Mouse (Mus musculus) gastrocnemius, postnatal 10 days (tissue): ENCODE results near the gene 4930402H24Rik. TPM values are rescaled to one million over a fixed set of nuclear protein-coding genes. Genes with fewer than 3 reads are reported as not detected.

ENCODE experiments used
- DNase-seq: peaks from one replicate; pipeline ENCODE4 v3.0.0; 2021; ENCODE audit warnings: mixed read lengths
- total RNA-seq, 2 experiments: library from RNA; stranded (reverse); gene quantifications; 2 replicates each; pipeline ENCODE4 v1.2.3; 2021

4930402H24Rik gene
- total RNA-seq, 2 experiments from 2014 or later: 10.1 to 12.8 TPM

GRCm38 (mm10) chr2:130730746-130731145 is 175.5 kb downstream of the 4930402H24Rik start:
- no peak for DNase-seq

- DNase-seq: no peak
These were observed 177.2 kb downstream of the 4930402H24Rik start for GRCm38 (mm10) chr2:130728906-130729585.

DNA sequence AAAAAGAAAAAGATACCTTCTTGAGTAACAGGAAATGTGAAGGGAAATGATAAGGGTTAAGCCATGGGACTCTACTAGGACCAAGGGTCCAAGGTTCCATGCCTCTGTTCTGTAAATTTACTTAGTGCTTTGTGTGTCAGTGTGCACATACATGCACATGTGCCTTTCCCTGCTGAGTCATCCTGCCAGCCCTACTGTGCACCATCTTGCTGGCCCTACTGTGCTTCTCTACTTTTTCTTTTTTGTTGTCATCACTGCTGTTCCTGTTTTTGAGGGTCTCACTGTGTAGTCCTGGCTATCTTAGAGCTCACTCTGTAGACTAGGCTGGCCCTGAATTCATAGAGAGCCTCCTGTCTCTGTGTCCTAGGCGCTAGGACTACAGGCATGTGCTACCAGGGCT is 178.5 kb downstream of the 4930402H24Rik start:
- DNase-seq: no peak

DNA sequence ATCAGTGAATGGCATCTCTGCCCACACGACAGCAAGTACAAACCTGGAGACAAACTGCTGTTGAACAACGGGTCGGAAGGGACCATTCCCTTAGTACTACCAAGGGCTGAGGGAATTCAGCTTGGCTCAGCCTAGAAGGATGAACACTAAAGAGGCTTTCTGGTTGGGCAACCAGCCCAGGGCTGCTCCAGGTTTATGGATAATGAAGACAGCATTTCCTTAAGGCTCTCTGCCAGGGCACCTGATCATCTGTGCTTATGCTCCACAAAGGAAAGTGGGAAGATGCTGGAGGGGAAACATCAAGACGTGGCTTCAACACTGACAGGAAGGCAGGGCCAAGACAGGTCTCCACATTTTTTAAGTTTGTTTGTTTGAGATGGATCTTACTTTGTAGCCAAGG is 181.8 kb downstream of the 4930402H24Rik start:
- DNase-seq: no peak

DNA sequence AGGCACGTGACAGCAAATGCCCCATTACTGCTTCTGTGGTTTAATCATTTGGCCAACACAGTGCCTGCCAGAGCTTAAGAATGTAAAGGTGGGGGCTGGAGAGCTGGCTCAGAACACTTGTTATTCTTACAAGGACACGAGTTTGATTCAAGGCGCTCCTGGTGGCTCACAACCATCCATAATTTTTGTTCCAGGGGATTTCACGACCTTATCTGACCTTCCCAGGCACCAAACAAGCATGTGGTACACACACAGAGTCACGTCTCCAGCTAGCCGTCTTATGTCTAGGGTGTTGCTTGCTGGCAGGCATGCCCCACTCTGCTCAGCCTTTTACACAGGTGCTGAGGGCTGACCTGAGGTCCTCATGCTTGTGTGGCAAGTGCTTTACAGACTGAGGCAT is 188.3 kb downstream of the 4930402H24Rik start:
- no peak for DNase-seq

- DNase-seq: no peak
These were observed 199.1 kb downstream of the 4930402H24Rik start for GRCm38 (mm10) chr2:130707057-130707456.

- no peak for DNase-seq
These were observed 199.6 kb downstream of the 4930402H24Rik start for GRCm38 (mm10) chr2:130706602-130707001.

GRCm38 (mm10) chr2:130705178-130705577 is 201.0 kb downstream of the 4930402H24Rik start:
- DNase-seq: no peak

DNA sequence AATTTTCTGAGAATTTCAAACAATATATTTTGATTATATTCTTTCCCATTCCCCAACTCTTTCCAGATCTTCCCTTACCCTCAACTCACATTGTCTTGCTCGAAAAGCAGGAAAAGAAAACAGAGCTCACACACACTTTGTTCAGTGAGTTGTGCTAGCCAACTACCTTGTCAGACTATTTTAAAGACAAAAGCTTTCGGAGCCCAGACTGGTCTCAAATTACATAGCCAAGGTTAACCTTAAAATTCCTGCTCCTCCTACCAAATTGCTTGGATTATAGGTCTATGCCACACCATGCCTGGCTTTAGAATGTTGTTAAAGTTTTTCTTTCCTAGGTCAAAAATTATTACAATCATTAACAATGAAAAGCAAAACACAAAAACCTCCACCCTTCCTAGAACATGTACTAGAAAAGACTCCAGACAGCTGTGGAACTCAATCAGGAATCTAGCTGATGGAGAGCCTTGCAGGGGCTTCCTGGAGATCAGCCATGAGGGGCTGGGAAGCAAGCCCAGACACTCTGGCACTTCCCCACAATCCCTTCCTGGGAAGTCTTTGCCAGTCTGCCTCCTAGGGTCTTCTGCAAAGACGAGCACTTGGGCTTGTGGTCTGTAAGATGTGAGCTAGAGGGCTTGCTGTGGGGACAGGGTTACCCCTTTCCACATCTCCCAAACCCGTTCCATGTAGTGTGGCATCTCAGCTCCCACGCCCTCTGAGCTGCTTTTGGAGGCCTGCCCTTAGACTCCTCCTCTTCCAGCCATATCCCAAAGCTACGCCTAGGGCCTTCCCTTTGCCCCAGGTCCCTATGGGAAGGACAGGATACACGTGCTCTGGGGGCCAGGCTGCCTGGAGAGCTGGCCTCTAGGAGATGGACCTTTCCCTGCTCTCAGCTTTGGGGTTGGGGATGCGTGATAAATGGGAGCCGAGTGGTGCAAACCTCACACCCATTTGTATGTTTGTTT is 201.9 kb downstream of the 4930402H24Rik start:
- DNase-seq: no peak

DNA sequence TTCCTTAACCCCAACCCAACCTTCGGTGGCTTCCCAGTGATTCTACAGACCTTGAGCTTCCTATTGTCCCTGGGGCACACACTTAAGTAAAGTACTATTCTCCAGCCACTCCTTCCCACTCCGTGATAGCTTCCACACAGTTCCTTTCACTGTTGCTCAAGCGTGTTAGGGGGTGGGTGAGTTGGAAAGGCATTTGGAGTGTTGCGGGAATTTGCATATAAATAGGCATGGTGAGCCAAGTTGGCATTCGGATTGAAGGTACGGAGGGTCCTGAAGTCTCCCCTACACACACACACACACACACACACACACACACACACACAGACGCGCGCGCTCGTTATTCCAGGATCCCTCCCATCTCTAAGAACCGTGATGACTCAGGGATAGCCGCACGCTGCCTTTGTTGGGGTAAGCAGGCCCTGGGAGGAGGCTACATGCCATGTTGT is 208.4 kb downstream of the 4930402H24Rik start:
- no peak for DNase-seq

GRCm38 (mm10) chr2:130697153-130697810 is 208.9 kb downstream of the 4930402H24Rik start, which contains the start of gene Slc4a11:
Slc4a11 (minus strand) TSS chr2:130697519.
- DNase-seq: peak; percentile 51

- DNase-seq: peak; percentile 16
These were observed 209.5 kb downstream of the 4930402H24Rik start for GRCm38 (mm10) chr2:130696700-130697152.

DNA sequence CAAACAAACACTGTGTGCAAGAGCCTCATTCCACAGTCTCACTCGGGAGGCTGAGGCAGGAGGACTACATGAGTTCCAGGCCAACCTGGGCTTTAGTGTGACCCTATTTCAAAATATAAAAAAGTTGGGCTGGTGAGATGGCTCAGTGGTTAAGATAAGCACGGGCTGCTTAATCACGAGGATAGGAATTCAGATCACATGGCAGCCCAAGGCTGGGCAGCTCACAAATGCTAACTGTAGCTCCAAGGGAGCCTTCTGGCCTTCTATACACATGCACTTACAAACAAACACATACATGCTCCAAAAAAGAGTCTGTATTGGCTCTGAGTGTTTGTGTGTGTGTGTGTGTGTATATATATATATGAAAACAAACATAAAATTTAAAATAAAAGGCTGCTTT is 212.6 kb downstream of the 4930402H24Rik start:
- DNase-seq: no peak

DNA sequence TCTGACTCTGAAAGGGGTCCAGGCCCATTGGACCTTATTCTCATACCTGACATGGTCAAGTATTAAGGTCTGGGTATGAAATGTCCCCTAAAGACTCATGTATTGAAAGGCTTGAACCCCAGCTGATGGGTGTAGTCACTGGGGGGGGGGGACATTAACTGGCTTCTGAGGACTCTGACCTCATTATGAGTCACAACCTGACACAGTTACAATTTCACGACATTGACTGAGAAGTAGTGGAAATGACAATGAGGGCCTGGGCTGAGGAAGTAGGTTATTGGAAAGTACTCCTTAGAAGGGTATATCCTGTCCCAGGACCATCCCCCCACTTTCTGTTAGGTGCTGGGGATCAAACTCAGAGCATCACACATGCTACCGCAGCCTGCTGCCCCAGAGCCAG is 217.2 kb downstream of the 4930402H24Rik start:
- DNase-seq: no peak

- no peak for DNase-seq
These were observed 220.8 kb downstream of the 4930402H24Rik start for GRCm38 (mm10) chr2:130685426-130685825.

DNA sequence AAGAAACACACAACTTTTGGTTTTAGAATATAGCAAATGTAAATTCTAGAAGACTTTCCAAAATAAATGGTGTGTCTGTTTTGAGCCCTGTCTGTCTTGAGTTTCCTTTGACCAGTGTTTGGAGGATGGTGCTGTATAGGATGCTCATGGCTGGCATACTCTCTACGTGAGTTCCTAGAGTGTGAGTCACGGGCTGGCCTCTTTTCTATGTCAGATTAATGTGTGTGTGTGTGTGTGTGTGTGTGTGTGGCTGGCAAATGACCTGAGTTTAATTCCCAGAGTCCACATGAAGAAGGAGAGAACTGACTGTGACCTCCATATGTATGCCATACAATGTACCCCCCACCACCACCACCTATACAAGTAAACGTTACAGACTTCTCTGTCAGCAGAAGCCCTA is 224.7 kb downstream of the 4930402H24Rik start:
- DNase-seq: no peak

GRCm38 (mm10) chr2:130679899-130680298 is 226.3 kb downstream of the 4930402H24Rik start:
- DNase-seq: no peak

DNA sequence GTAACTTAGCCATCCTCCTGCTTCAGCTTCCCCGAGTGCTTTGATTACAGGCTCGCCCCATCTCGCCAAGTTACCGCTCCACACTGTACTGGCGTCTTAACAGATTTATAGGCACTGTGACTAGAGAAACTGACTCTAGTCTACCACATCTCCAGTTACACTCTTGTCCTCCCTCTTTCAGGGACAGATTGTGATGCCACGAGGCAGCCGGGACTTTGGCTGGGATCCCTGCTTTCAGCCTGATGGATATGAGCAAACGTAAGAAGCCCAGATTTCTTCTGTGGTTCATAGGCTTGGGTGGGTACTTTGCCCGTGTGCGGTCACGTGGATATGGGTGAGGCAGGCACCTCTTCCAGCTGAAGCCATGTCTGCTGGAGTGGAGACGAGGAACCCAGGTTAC is 227.1 kb downstream of the 4930402H24Rik start:
- DNase-seq: no peak

DNA sequence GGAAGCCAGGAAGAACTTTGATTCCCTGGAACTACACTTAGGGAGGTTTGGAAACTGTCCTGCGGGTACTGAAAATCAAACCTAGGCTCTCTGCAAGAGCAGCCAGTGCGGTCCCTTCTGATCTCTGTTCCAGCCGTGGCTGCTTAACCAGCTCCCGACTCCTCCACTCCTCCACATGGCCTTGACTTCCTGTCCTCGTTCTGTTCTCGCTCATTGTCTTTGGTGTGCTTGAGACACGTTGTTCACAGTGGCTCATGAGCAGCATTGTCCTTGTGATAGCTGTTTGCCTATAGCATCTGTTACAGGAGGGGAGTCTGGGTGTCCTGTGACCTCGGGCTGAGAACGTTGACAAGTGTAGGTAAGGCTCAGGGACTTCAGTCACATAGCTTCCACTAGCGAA is 229.0 kb downstream of the 4930402H24Rik start:
- DNase-seq: no peak

- DNase-seq: peak; percentile 79
These were observed 238.6 kb downstream of the 4930402H24Rik start, which contains the start of gene Itpa for GRCm38 (mm10) chr2:130667559-130667958. Itpa (plus strand) TSS chr2:130667610.

DNA sequence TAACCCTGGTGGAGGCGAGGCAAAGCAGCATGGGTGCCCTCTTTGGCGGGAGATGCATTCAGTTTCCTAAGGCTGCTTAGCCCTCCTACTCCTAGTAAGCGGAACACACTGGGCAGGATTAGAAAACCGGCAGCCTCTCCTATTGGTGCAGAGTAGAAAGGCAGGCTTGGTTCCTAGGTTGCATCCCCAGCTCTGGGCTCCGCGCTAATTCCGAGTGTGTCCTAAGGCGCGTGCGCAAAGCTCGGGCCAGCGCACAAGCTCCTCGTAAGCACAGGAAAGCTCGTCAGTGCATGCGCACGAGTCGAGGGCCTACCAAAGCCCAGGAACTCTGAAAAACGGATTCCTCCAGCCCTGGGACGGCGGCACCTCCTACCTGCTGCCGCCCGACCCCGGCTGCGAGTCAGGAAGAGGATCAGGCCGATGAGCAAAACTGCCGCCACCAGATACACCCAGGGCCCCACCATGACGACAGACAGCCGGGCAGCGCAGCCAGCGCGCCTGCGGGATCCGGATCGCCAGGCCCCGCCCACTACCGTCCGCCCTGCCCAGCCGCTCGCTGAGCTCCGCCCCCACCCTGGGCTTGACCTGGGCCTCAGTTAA is 242.0 kb downstream of the 4930402H24Rik start, which contains the start of gene Ddrgk1:
TSS of gene Ddrgk1 (minus strand) at position 558 of the 600 bp plus-strand sequence.
- peak; percentile 92 for DNase-seq

- DNase-seq: no peak
These were observed 242.9 kb downstream of the 4930402H24Rik start for GRCm38 (mm10) chr2:130663342-130663741.
